Mouse (Mus musculus) embryonic facial prominence, embryonic 13.5 days (tissue): ENCODE data around the gene Crlf2. TPM values are rescaled to one million over a fixed set of nuclear protein-coding genes. Genes with fewer than 3 reads are reported as not detected.

Source experiments
- ATAC-seq: fragments of 200-750 bp; cut with Nextera tagmentation; 2 replicates; pipeline ENCODE4 v1.8.0; 2017; ENCODE audit warnings: low read depth; ENCODE audit not compliant: insufficient number of reproducible peaks, insufficient read depth, low FRiP score, low TSS enrichment
- H3K27ac ChIP-seq: fragments of 300-500 bp; sonication (generic); 2 replicates; pipeline ENCODE4 v1.5.1; 2015; ENCODE audit warnings: moderate library complexity, mild to moderate bottlenecking, inconsistent platforms
- H3K27me3 ChIP-seq: fragments of 300-500 bp; sonication (generic); 2 replicates; pipeline ENCODE4 v1.6.1; 2015; ENCODE audit warnings: mild to moderate bottlenecking, inconsistent platforms
- H3K36me3 ChIP-seq: fragments of 300-500 bp; sonication (generic); 2 replicates; pipeline ENCODE4 v1.6.1; 2015; ENCODE audit warnings: mild to moderate bottlenecking, inconsistent platforms
- H3K4me1 ChIP-seq: fragments of 300-500 bp; sonication (generic); 2 replicates; pipeline ENCODE4 v1.6.1; 2015; ENCODE audit warnings: inconsistent platforms
- H3K4me2 ChIP-seq: fragments of 300-500 bp; sonication (generic); 2 replicates; pipeline ENCODE4 v1.6.1; 2015; ENCODE audit warnings: moderate library complexity, mild to moderate bottlenecking, inconsistent platforms
- H3K4me3 ChIP-seq: fragments of 300-500 bp; sonication (generic); 2 replicates; pipeline ENCODE4 v1.5.1; 2015; ENCODE audit warnings: mild to moderate bottlenecking, inconsistent platforms
- H3K9ac ChIP-seq: fragments of 300-500 bp; sonication (generic); 2 replicates; pipeline ENCODE4 v1.6.1; 2015; ENCODE audit warnings: mild to moderate bottlenecking, inconsistent platforms
- H3K9me3 ChIP-seq: fragments of 300-500 bp; sonication (generic); 2 replicates; pipeline ENCODE4 v1.6.1; 2016; ENCODE audit warnings: inconsistent platforms
- WGBS: fragments of 180-500 bp; shearing (Covaris S2); methylation state at CpG from one replicate; pipeline ENCODE4 v1.1.7; 2015; ENCODE audit warnings: mixed read lengths; 5-methylcytosine and 5-hydroxymethylcytosine counted together
- polyA plus RNA-seq: library from polyadenylated mRNA; unstranded; fragments of >200 nt; fragmentation: Nextera tagmentation; extraction: Ambion mirVana; gene quantifications from 2 replicates; pipeline ENCODE4 v1.2.1, GENCODE M21; 2015

Gene Crlf2
- polyA plus RNA-seq, result 6.7 and 7.3 TPM in 2 replicates

- peak within 1 kb of the TSS; percentile 72 for H3K9ac ChIP-seq
- H3K27me3 ChIP-seq, result no peaks in the 10 kb centered on the region
- ATAC-seq, result peak; percentile 39
- peaks cover 37% of the 10 kb centered on the region for H3K9me3 ChIP-seq
- peak within 1 kb of the TSS; percentile 68 for H3K4me3 ChIP-seq
- peaks cover 23% of the 10 kb centered on the region for H3K36me3 ChIP-seq
- H3K27ac ChIP-seq, result peak within 1 kb of the TSS; percentile 91
- peak within 1 kb of the TSS; percentile 59 for H3K4me2 ChIP-seq
- no peaks in the 10 kb centered on the region for H3K4me1 ChIP-seq
- under 1% methylated on average over 66 of the region's 73 CpGs for WGBS
Observed at GRCm38 (mm10) chr5:109558404-109559160, at the start of gene Crlf2. Gene Crlf2 (minus strand): TSS chr5:109558993.

- no peak for ATAC-seq
- Histone ChIP-seq H3K36me3 (no peaks in the 10 kb centered on the region), H3K4me2 (no peak overlapping the region), H3K4me3 (no peak overlapping the region), H3K9ac (no peak overlapping the region), H3K9me3 (peaks cover 17% of the 10 kb centered on the region), H3K4me1 (no peaks in the 10 kb centered on the region), H3K27me3 (no peaks in the 10 kb centered on the region), H3K27ac (no peak overlapping the region)
- WGBS, result 52% methylated on average over 1 of the region's 1 CpGs
Observed at GRCm38 (mm10) chr5:109602585-109602984, 43.8 kb upstream of the Crlf2 start.

- H3K27me3 ChIP-seq, result no peaks in the 10 kb centered on the region
- H3K27ac ChIP-seq, result no peak overlapping the region
- no peak overlapping the region for H3K4me2 ChIP-seq
- no peak overlapping the region for H3K4me3 ChIP-seq
- WGBS, result 16% methylated on average over 3 of the region's 3 CpGs
- H3K9me3 ChIP-seq, result peaks cover 19% of the 10 kb centered on the region
- no peak overlapping the region for H3K9ac ChIP-seq
- no peaks in the 10 kb centered on the region for H3K4me1 ChIP-seq
- no peaks in the 10 kb centered on the region for H3K36me3 ChIP-seq
- ATAC-seq, result no peak
Observed at GRCm38 (mm10) chr5:109601080-109601479, 42.3 kb upstream of the Crlf2 start.

- Histone ChIP-seq H3K27ac (no peak overlapping the region), H3K9me3 (peaks cover 19% of the 10 kb centered on the region), H3K9ac (no peak overlapping the region), H3K4me3 (no peak overlapping the region), H3K4me1 (no peaks in the 10 kb centered on the region), H3K36me3 (no peaks in the 10 kb centered on the region), H3K27me3 (no peaks in the 10 kb centered on the region), H3K4me2 (no peak overlapping the region)
- no peak for ATAC-seq
Observed at GRCm38 (mm10) chr5:109598876-109599275, 40.1 kb upstream of the Crlf2 start.

GRCm38 (mm10) chr5:109596647-109597046 is 37.9 kb upstream of the Crlf2 start:
- Histone ChIP-seq H3K27me3 (no peaks in the 10 kb centered on the region), H3K36me3 (no peaks in the 10 kb centered on the region), H3K27ac (no peak overlapping the region), H3K9ac (no peak overlapping the region), H3K4me2 (no peak overlapping the region), H3K4me1 (no peaks in the 10 kb centered on the region), H3K4me3 (no peak overlapping the region), H3K9me3 (peaks cover 17% of the 10 kb centered on the region)
- 40% methylated on average over 5 of the region's 5 CpGs for WGBS
- no peak for ATAC-seq

GRCm38 (mm10) chr5:109562829-109563228 is 4.0 kb upstream of the Crlf2 start:
- H3K4me3 ChIP-seq, result no peak overlapping the region
- no peaks in the 10 kb centered on the region for H3K36me3 ChIP-seq
- WGBS, result 49% methylated on average over 2 of the region's 2 CpGs
- no peaks in the 10 kb centered on the region for H3K27me3 ChIP-seq
- H3K9ac ChIP-seq, result no peak overlapping the region
- no peaks in the 10 kb centered on the region for H3K4me1 ChIP-seq
- ATAC-seq, result no peak
- H3K9me3 ChIP-seq, result peaks cover 9% of the 10 kb centered on the region
- no peak overlapping the region for H3K27ac ChIP-seq
- no peak overlapping the region for H3K4me2 ChIP-seq

GRCm38 (mm10) chr5:109559191-109559590 is 398 bp upstream of the Crlf2 start:
- Histone ChIP-seq H3K36me3 (peaks cover 21% of the 10 kb centered on the region), H3K4me2 (peak overlapping the region; percentile 59), H3K27me3 (no peaks in the 10 kb centered on the region), H3K4me3 (peak overlapping the region; percentile 68), H3K4me1 (no peaks in the 10 kb centered on the region), H3K9me3 (peaks cover 33% of the 10 kb centered on the region), H3K27ac (no peak overlapping the region), H3K9ac (peak overlapping the region; percentile 72; the same call in 1 of the 2 replicates)
- 26% methylated on average over 6 of the region's 6 CpGs for WGBS
- ATAC-seq, result no peak

- Histone ChIP-seq H3K4me3 (peak overlapping the region; percentile 68), H3K4me1 (no peaks in the 10 kb centered on the region), H3K4me2 (peak overlapping the region; percentile 59), H3K27ac (peak overlapping the region; percentile 91), H3K9me3 (peaks cover 40% of the 10 kb centered on the region), H3K9ac (no peak overlapping the region), H3K27me3 (no peaks in the 10 kb centered on the region), H3K36me3 (peaks cover 23% of the 10 kb centered on the region)
- no peak; the same call in 1 of the 2 replicates for ATAC-seq
- WGBS, result under 1% methylated on average over 9 of the region's 9 CpGs
Observed at GRCm38 (mm10) chr5:109558123-109558403, 730 bp downstream of the Crlf2 start.

GRCm38 (mm10) chr5:109557321-109558122 is 1.3 kb downstream of the Crlf2 start:
- Histone ChIP-seq H3K9me3 (peaks cover 42% of the 10 kb centered on the region), H3K36me3 (peaks cover 25% of the 10 kb centered on the region), H3K27ac (peak overlapping the region; percentile 91), H3K4me3 (peak overlapping the region; percentile 68), H3K27me3 (no peaks in the 10 kb centered on the region), H3K4me2 (peak overlapping the region; percentile 59), H3K4me1 (no peaks in the 10 kb centered on the region), H3K9ac (0 out of 2 replicates have a peak overlapping the region, but pooled peaks have one; percentile 44)
- ATAC-seq, result peak; percentile 69
- under 1% methylated on average over 35 of the region's 35 CpGs for WGBS

GRCm38 (mm10) chr5:109556591-109557320 is 2.0 kb downstream of the Crlf2 start:
- peak; percentile 67 for ATAC-seq
- WGBS, result 6% methylated on average over 40 of the region's 40 CpGs
- no peaks in the 10 kb centered on the region for H3K4me1 ChIP-seq
- no peaks in the 10 kb centered on the region for H3K27me3 ChIP-seq
- H3K27ac ChIP-seq, result peak overlapping the region; percentile 91
- 0 out of 2 replicates have a peak overlapping the region, but pooled peaks have one; percentile 11 for H3K9ac ChIP-seq
- H3K9me3 ChIP-seq, result peaks cover 49% of the 10 kb centered on the region
- H3K4me3 ChIP-seq, result peak overlapping the region; percentile 68
- H3K36me3 ChIP-seq, result peaks cover 29% of the 10 kb centered on the region
- peak overlapping the region; percentile 59 for H3K4me2 ChIP-seq
